Mouse (Mus musculus) stomach, embryonic 15.5 days (tissue): Measurements from ENCODE around the gene Ccnd3. TPM values are rescaled to one million over a fixed set of nuclear protein-coding genes. Genes with fewer than 3 reads are reported as not detected.

ENCODE experiments used
- ATAC-seq: fragments of 200-750 bp; cut with Nextera tagmentation; 2 replicates; pipeline ENCODE4 v1.8.0; 2017; ENCODE audit warnings: low read depth, moderate number of reproducible peaks, moderate TSS enrichment; ENCODE audit not compliant: insufficient read depth, low FRiP score
- H3K27ac ChIP-seq: fragments of 300-500 bp; sonication (generic); 2 replicates; pipeline ENCODE4 v1.5.1; 2015; ENCODE audit warnings: mild to moderate bottlenecking, inconsistent platforms
- H3K27me3 ChIP-seq: fragments of 300-500 bp; sonication (generic); replicated peaks from 2 replicates; pipeline ENCODE4 v1.6.1; 2015; ENCODE audit warnings: inconsistent platforms
- H3K36me3 ChIP-seq: fragments of 300-500 bp; sonication (generic); 2 replicates; pipeline ENCODE4 v1.6.1; 2015; ENCODE audit warnings: inconsistent platforms
- H3K4me1 ChIP-seq: fragments of 300-500 bp; sonication (generic); 2 replicates; pipeline ENCODE4 v1.6.1; 2015; ENCODE audit warnings: inconsistent platforms
- H3K4me2 ChIP-seq: fragments of 300-500 bp; sonication (generic); 2 replicates; pipeline ENCODE4 v1.6.1; 2015; ENCODE audit warnings: mild to moderate bottlenecking, inconsistent platforms
- H3K4me3 ChIP-seq: fragments of 300-500 bp; sonication (generic); replicated peaks from 2 replicates; pipeline ENCODE4 v1.5.1; 2015; ENCODE audit warnings: inconsistent platforms
- H3K9ac ChIP-seq: fragments of 300-500 bp; sonication (generic); 2 replicates; pipeline ENCODE4 v1.6.1; 2015; ENCODE audit warnings: inconsistent platforms
- H3K9me3 ChIP-seq: fragments of 300-500 bp; sonication (generic); 2 replicates; pipeline ENCODE4 v1.6.1; 2016; ENCODE audit warnings: inconsistent platforms
- WGBS: fragments of 180-500 bp; shearing (Covaris S2); methylation state at CpG from one replicate; pipeline ENCODE4 v1.1.7; 2015; 5-methylcytosine and 5-hydroxymethylcytosine counted together
- polyA plus RNA-seq: library from polyadenylated mRNA; unstranded; fragments of >200 nt; fragmentation: Nextera tagmentation; extraction: Ambion mirVana; gene quantifications from 2 replicates; pipeline ENCODE4 v1.2.1, GENCODE M21; 2015

Ccnd3 gene
- polyA plus RNA-seq, 1 experiment from 2014 or later = 408 TPM

GRCm38 (mm10) chr17:47468466-47468865 lies 36.4 kb upstream of the Ccnd3 start:
- Histone ChIP-seq H3K36me3 (no peaks in the 10 kb centered on the region), H3K9me3 (no peaks in the 10 kb centered on the region), H3K27ac (no peak overlapping the region), H3K4me1 (peaks cover 45% of the 10 kb centered on the region), H3K4me3 (peak overlapping the region; percentile 18), H3K27me3 (no peaks in the 10 kb centered on the region; the same call in 1 of the 2 replicates), H3K4me2 (peak overlapping the region; percentile 31), H3K9ac (no peak overlapping the region)
- ATAC-seq = no peak
- 26% methylated on average over 34 of the region's 34 CpGs for WGBS

- Histone ChIP-seq H3K4me2 (no peak overlapping the region), H3K27ac (no peak overlapping the region), H3K36me3 (no peaks in the 10 kb centered on the region), H3K9ac (no peak overlapping the region), H3K4me1 (peaks cover 41% of the 10 kb centered on the region), H3K4me3 (no peak overlapping the region), H3K27me3 (no peaks in the 10 kb centered on the region; the same call in 1 of the 2 replicates), H3K9me3 (no peaks in the 10 kb centered on the region)
- no peak for ATAC-seq
- 85% methylated on average over 4 of the region's 4 CpGs for WGBS
Observed at GRCm38 (mm10) chr17:47469642-47470041, 35.2 kb upstream of the Ccnd3 start.

- no peak for ATAC-seq
- no peaks in the 10 kb centered on the region for H3K9me3 ChIP-seq
- no peak overlapping the region for H3K4me2 ChIP-seq
- H3K9ac ChIP-seq = no peak overlapping the region
- H3K4me3 ChIP-seq = no peak overlapping the region
- H3K27me3 ChIP-seq = no peaks in the 10 kb centered on the region; the same call in 1 of the 2 replicates
- H3K4me1 ChIP-seq = peaks cover 41% of the 10 kb centered on the region
- H3K36me3 ChIP-seq = no peaks in the 10 kb centered on the region
- 72% methylated on average over 4 of the region's 4 CpGs for WGBS
- H3K27ac ChIP-seq = no peak overlapping the region
Observed at GRCm38 (mm10) chr17:47470121-47470520, 34.7 kb upstream of the Ccnd3 start.

GRCm38 (mm10) chr17:47470686-47471085 lies 34.2 kb upstream of the Ccnd3 start:
- no peak overlapping the region for H3K9ac ChIP-seq
- H3K9me3 ChIP-seq = no peaks in the 10 kb centered on the region
- WGBS = 48% methylated on average over 5 of the region's 5 CpGs
- no peak overlapping the region for H3K4me3 ChIP-seq
- H3K27ac ChIP-seq = peak overlapping the region; percentile 59; the same call in 1 of the 2 replicates
- H3K27me3 ChIP-seq = no peaks in the 10 kb centered on the region; the same call in 1 of the 2 replicates
- H3K4me1 ChIP-seq = peaks cover 41% of the 10 kb centered on the region
- no peaks in the 10 kb centered on the region for H3K36me3 ChIP-seq
- H3K4me2 ChIP-seq = 0 out of 2 replicates have a peak overlapping the region, but pooled peaks have one; percentile 8
- no peak for ATAC-seq

- Histone ChIP-seq H3K4me2 (no peak overlapping the region), H3K4me1 (peaks cover 28% of the 10 kb centered on the region), H3K27ac (peak overlapping the region; percentile 74), H3K9me3 (no peaks in the 10 kb centered on the region), H3K36me3 (no peaks in the 10 kb centered on the region), H3K27me3 (no peaks in the 10 kb centered on the region), H3K4me3 (no peak overlapping the region), H3K9ac (no peak overlapping the region)
- WGBS = 27% methylated on average over 15 of the region's 15 CpGs
- ATAC-seq = no peak
Observed at GRCm38 (mm10) chr17:47472435-47473350, 32.2 kb upstream of the Ccnd3 start.

- ATAC-seq = no peak
- Histone ChIP-seq H3K4me2 (no peak overlapping the region), H3K9me3 (no peaks in the 10 kb centered on the region), H3K9ac (no peak overlapping the region), H3K27ac (peak overlapping the region; percentile 13; the same call in 1 of the 2 replicates), H3K4me3 (no peak overlapping the region), H3K36me3 (no peaks in the 10 kb centered on the region), H3K4me1 (peaks cover 27% of the 10 kb centered on the region), H3K27me3 (no peaks in the 10 kb centered on the region)
- WGBS = 16% methylated on average over 8 of the region's 8 CpGs
Observed at GRCm38 (mm10) chr17:47473434-47473974, 31.3 kb upstream of the Ccnd3 start.

GRCm38 (mm10) chr17:47474250-47474649 lies 30.6 kb upstream of the Ccnd3 start:
- Histone ChIP-seq H3K27ac (no peak overlapping the region), H3K4me3 (no peak overlapping the region), H3K4me1 (peaks cover 27% of the 10 kb centered on the region), H3K9me3 (no peaks in the 10 kb centered on the region), H3K36me3 (no peaks in the 10 kb centered on the region), H3K9ac (no peak overlapping the region), H3K27me3 (no peaks in the 10 kb centered on the region), H3K4me2 (no peak overlapping the region)
- no peak for ATAC-seq
- WGBS = 62% methylated on average over 4 of the region's 4 CpGs

GRCm38 (mm10) chr17:47475181-47475580 lies 29.7 kb upstream of the Ccnd3 start:
- H3K27me3 ChIP-seq = no peaks in the 10 kb centered on the region
- H3K4me2 ChIP-seq = no peak overlapping the region
- no peak overlapping the region for H3K27ac ChIP-seq
- peaks cover 20% of the 10 kb centered on the region for H3K4me1 ChIP-seq
- H3K4me3 ChIP-seq = no peak overlapping the region
- H3K9me3 ChIP-seq = no peaks in the 10 kb centered on the region
- 82% methylated on average over 4 of the region's 4 CpGs for WGBS
- H3K9ac ChIP-seq = no peak overlapping the region
- H3K36me3 ChIP-seq = no peaks in the 10 kb centered on the region
- ATAC-seq = no peak

- peaks cover 17% of the 10 kb centered on the region for H3K4me1 ChIP-seq
- H3K4me2 ChIP-seq = no peak overlapping the region
- 65% methylated on average over 3 of the region's 3 CpGs for WGBS
- H3K9me3 ChIP-seq = no peaks in the 10 kb centered on the region
- no peak overlapping the region for H3K27ac ChIP-seq
- H3K36me3 ChIP-seq = no peaks in the 10 kb centered on the region
- H3K27me3 ChIP-seq = no peaks in the 10 kb centered on the region
- ATAC-seq = no peak
- no peak overlapping the region for H3K4me3 ChIP-seq
- H3K9ac ChIP-seq = no peak overlapping the region
Observed at GRCm38 (mm10) chr17:47475714-47476113, 29.1 kb upstream of the Ccnd3 start.

GRCm38 (mm10) chr17:47479887-47480286 lies 25.0 kb upstream of the Ccnd3 start:
- Histone ChIP-seq H3K4me2 (no peak overlapping the region), H3K27me3 (no peaks in the 10 kb centered on the region), H3K9ac (no peak overlapping the region), H3K27ac (no peak overlapping the region), H3K9me3 (no peaks in the 10 kb centered on the region), H3K36me3 (no peaks in the 10 kb centered on the region), H3K4me3 (no peak overlapping the region), H3K4me1 (peaks cover 10% of the 10 kb centered on the region)
- 49% methylated on average over 3 of the region's 3 CpGs for WGBS
- no peak for ATAC-seq

- 54% methylated on average over 2 of the region's 2 CpGs for whole genome bisulfite sequencing
- ATAC-seq = no peak
Observed at GRCm38 (mm10) chr17:47482401-47482800, 22.4 kb upstream of the Ccnd3 start.

More at GRCm38 (mm10) chr17:47482401-47482800, 22.4 kb upstream of the Ccnd3 start:
- Histone ChIP-seq H3K27me3 (no peaks in the 10 kb centered on the region), H3K27ac (no peak overlapping the region), H3K4me1 (peaks cover 25% of the 10 kb centered on the region), H3K9me3 (no peaks in the 10 kb centered on the region), H3K4me3 (no peak overlapping the region), H3K4me2 (no peak overlapping the region), H3K9ac (no peak overlapping the region), H3K36me3 (no peaks in the 10 kb centered on the region)
